Mouse (Mus musculus) right cerebral cortex, postnatal 36 days (tissue): ENCODE measurements around the gene Cftr.

ENCODE experiments used
- DNase-seq, 2 experiments: peaks; one replicate each; pipeline ENCODE4 v3.0.0; 2022; ENCODE audit warnings: low spot score in 2 of 2, mixed read lengths in 1 of 2

Gene Cftr

GRCm38 (mm10) chr6:18170311-18170922, at the start of gene Cftr:
Cftr (plus strand) TSS chr6:18170687.
- no peak for DNase-seq

DNA sequence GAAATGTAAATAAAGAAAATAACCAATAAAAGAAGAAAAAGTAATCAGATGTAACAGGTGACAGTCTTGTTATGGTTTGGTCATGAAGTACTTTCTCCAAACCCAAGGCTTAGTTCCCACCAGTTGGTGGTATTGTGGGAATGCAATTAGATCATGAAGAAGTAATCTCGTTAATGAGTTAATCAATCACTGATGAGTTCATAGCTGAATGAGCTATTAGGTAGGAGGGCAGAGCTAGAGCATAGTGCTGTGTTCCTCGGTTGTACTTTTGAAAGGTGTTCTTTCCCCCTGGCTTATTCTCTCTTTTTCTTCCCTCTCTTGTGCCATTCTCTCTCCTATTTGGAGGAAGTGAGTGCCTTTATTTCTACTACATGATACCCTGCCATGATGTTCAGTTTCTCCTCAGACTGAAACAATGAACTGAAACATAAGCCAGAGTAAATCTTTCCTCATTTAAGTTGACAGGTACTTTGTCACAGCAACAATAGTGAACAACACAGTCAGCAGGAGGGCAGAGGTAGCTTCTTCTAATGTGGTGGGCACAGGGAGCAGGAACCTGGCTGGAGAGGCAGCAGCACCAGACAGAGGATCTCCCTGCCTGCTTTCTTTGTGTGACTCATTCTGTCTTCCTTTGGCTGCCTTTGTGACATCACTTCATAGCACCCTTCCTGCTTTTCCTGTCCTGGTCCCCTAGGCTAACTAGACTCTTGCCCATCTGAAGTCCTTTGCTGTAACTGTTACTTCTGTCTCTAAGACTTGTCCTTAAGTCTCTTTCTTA, 43.1 kb upstream of the Cftr start:
- DNase-seq: no peak

DNA sequence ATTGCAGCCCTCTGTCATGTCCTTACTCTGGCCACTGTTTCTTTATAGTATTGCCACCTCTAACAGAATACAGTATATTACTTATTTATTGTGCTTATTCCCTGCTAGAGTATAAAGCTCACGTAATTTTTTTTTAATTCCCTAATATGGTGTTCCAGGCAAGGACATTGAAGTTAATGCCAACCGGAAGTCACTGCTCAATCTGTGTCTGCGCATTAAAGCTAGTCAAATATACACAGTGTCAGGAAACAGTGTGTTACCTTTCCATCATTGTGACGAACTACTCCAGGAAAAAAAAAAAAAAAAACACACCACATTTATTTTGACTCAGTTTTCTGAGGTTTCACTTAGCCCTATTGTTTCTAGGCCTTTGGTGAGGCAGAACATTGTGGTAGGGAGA, 42.4 kb upstream of the Cftr start:
- DNase-seq: no peak

- no peak for DNase-seq
Measured at GRCm38 (mm10) chr6:18135246-18135645, 35.2 kb upstream of the Cftr start.

GRCm38 (mm10) chr6:18153031-18153430, 17.5 kb upstream of the Cftr start:
- no peak for DNase-seq

DNA sequence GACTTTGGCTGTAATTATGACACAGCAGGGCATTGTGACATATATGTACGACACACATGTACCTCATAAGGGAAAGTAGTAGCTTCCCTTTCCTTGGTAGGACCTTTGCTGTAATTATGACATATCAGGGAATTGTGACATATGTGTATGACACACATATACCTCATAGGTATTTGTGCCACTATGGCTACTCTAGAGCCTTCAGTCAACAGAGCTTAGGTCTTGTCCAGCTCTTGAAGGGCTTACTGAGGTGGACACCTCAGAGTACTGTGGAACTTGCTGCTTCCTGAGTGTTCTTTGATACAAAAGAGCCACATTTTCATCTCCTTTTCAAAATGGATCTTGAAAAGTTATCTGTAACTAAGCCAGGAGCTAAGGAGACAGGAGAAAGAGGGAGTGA, 869 bp upstream of the Cftr start:
- DNase-seq: no peak

DNA sequence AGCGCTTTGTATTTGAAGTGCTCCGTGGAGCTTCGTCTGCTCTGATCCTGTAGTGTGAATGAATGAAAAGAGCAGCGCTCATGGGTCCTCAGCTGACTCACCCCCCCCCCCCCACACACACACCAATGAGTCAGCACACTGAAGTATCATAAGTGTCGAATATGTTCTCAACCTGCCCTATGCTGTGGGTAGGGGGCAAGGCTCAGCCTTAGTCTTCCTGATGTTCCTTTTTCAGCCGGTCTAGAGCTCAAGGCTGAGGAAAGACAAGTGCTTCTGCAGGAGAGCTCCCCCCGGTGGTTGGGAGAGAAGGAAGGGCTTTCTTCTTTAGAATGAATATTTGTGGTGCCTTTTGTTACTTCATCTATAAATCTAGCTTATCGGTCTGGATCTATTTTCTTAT, 1.1 kb downstream of the Cftr start:
- DNase-seq: no peak

- DNase-seq: no peak
Measured at GRCm38 (mm10) chr6:18177509-18177908, 7.0 kb downstream of the Cftr start.

DNA sequence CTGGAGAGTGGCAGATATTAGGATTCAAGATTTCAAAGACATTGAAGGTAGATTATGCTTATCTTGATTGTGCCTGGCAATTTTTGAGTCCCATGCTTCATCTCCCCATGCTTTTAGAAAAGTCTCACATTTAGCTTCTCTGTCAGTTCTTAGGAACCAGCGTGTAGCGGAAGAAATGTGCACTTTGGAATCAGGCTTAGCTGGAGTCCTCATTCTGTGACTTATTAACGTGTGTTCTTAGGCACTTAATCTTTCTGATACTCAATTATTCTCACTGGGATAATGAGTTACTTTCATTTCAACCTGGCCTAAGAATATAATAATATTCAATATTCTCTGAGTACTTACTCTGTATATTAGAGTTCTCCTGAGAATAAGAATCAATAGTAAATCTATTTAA, 10.2 kb downstream of the Cftr start:
- no peak for DNase-seq

DNA sequence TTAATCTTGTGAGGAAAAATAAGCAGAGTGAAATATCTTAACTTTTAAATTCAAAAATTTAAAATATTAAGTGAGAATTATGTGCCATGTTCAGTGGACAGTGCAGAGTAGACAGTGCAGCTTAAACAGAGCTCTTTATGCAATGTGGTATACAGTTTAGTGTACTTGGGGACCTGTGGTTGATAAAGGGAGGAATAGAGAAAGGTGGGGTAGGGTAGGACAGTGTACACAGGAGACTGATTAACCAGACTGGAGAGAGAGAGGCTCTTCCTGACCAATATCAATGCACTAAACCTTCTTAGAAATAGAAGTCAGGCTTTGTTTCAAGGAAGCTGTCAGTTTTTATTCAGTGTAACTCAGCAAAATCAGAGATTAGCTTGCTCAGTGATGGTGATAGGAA, 12.4 kb downstream of the Cftr start:
- DNase-seq: no peak

DNA sequence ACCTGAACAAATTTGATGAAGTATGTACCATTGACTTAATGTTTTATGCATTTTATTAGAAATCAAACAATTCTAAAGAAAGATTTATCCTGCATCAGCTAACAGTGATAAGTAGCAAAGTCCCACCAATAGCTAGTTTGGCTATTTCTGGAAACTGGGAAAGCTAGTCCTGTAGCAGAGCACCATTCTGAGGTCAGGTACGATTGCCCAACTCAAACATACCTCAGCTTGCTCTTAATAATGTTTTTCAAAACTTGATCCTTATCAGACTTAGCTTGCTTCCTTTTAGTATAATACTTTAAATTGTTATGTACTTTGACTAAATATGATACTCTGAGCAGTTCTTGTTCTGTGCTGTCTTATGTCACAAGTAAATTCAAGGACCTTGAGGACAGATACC, 50.2 kb downstream of the Cftr start:
- no peak for DNase-seq

DNA sequence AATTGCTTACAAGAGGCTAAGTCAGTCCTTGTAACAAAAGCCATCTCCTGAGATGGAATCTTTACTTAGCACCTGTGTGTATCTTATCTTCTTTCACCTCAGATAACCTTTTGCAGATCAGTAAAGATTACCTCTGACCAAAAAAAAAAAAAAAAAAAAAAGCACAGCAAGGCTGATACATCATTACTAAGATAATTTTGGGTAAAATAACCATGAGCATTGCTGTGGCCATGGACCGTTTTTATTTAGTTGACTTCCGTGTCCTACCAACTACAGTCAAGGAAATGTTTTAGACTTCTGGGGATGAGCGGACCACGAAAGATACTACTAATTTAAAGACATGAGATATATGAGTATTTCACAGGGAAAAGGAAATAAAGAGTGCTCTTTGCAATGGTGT, 52.7 kb downstream of the Cftr start:
- no peak for DNase-seq

GRCm38 (mm10) chr6:18225157-18225556, 54.7 kb downstream of the Cftr start:
- no peak for DNase-seq

DNA sequence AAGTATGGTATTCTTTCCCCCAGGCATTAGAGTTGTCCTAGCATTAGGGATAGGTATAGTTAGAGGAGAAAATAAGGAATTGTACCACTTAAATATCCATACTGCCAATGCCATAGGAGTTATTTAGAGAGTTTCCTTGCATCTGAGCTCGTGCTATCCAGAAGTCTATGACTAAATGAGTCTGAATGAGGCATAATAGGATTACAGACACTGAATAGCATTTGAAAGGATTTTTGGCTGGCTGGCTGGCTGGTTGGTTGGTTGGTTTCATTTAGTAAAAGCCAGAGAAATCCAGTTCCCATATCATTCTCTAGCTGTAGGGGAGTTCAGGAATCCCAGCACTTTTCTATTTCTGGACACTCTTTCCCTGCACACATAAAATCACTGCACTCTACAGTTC, 76.0 kb downstream of the Cftr start:
- no peak for DNase-seq

GRCm38 (mm10) chr6:18247891-18248463, 77.5 kb downstream of the Cftr start:
- no peak for DNase-seq

GRCm38 (mm10) chr6:18248464-18248863, 78.0 kb downstream of the Cftr start:
- DNase-seq: no peak

DNA sequence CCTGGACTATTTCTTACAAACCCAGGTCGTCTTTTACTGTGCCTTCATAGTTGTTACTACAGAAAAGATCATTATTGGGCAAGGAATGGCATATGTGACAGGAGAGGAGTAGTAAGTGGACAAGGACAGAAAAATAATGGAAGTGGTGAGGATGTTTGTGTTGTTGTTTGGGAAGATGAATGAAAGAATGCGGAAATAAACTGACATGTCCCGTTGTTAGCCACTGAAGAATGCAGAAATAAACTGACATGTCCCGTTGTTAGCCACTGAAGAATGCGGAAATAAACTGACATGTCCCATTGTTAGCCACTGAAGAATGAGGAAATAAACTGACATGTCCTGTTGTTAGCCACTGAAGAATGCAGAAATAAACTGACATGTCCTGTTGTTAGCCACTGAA, 84.1 kb downstream of the Cftr start:
- DNase-seq: no peak

- no peak for DNase-seq
Measured at GRCm38 (mm10) chr6:18270983-18271382, 100.5 kb downstream of the Cftr start.

GRCm38 (mm10) chr6:18300781-18301180, 130.3 kb downstream of the Cftr start:
- no peak for DNase-seq

DNA sequence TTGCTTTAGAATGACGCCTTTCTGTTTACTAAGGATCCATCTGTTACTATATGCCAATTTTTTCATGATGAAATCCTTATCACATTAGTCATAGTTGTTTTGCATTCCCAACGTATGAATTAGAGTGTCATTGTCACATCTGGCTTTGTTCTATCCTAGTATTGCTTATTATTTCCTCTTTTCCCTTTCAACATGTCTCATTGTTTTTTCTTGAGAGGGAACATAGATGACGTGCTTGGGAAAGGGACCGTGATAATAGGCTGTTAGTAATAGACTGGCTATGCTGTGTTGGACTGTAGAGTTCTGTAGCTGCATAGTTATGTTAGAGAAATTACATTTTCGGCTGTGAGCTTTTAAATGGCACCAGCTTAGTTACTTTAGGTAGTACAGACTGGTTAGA, 131.6 kb downstream of the Cftr start:
- DNase-seq: no peak

- DNase-seq: no peak
Measured at GRCm38 (mm10) chr6:18303228-18303627, 132.7 kb downstream of the Cftr start.

- DNase-seq: no peak
Measured at GRCm38 (mm10) chr6:18305130-18305529, 134.6 kb downstream of the Cftr start.

DNA sequence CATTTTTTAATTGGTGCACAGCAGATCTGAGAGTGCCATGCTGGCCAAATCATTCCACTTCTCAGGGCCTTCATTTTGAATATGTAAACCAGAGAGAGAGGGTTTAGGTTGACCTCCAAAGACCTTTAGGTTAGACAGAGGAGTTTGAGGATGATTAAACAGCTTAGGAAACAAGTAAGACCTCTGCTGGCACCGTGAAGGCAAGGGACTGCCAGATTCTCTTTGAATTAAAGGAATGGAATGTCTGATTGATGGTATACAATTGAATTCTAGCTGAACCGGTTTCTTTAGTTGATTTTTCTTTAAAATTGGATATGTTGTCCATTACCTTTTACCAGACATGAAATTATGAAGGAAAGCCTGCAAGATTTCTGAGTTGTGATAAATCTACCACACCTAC, 140.5 kb downstream of the Cftr start:
- no peak for DNase-seq
